Mouse (Mus musculus): ENCODE measurements around the gene Fcgr4. TPM values are rescaled to one million over a fixed set of nuclear protein-coding genes. Genes with fewer than 3 reads are reported as not detected.
"Not testable (repeated sequence)": the region's sequence is repeated elsewhere in the genome, so short reads cannot be mapped to it uniquely, and the experiment has no call there.

The Fcgr4 gene
- total and polyA plus RNA-seq, 3 experiments = 0.03 to 0.22 TPM; not detected in 1

- peaks cover 30% of the 10 kb centered on the region for H3K4me1 ChIP-seq (ENCODE audit: insufficient read depth, low read depth, low read length)
- H3K4me3 ChIP-seq (ENCODE audit: low read depth, low read length) = peak overlapping the region; percentile 66
- H3K9me3 ChIP-seq (replicated peaks) = no peaks in the 10 kb centered on the region
- ATAC-seq (ENCODE audit: extremely low read depth, insufficient number of reproducible peaks, low FRiP score, poor library complexity, severe bottlenecking) = peak; percentile 54; the same call in 1 of the 2 replicates
- TF ChIP-seq CTCF (IDR thresholded peaks at IDR 0.05; ENCODE audit: low read depth, low read length) (no peak), GATA2 (IDR thresholded peaks at IDR 0.05; ENCODE audit: borderline replicate concordance, low read depth, low read length) (no peak), POLR2AphosphoS5 (IDR thresholded peaks at IDR 0.05; ENCODE audit: insufficient replicate concordance, low read depth, low read length) (no peak), TAL1 (conservative IDR thresholded peaks at IDR 0.05; ENCODE audit: low read depth, low read length) (no peak), GATA1 (IDR thresholded peaks at IDR 0.05; ENCODE audit: borderline replicate concordance, low read length) (no peak)
- H3K36me3 ChIP-seq (replicated peaks) = no peaks in the 10 kb centered on the region
- peaks cover 12% of the 10 kb centered on the region; the same call in 1 of the 2 replicates for H3K27me3 ChIP-seq (ENCODE audit: insufficient read depth, low read length)
- DNase-seq (ENCODE audit: low spot score) = peak; percentile 62
Measured at GRCm38 (mm10) chr1:170975751-170976161, 43.0 kb upstream of the Fcgr4 start.

GRCm38 (mm10) chr1:170976447-170976846, 42.3 kb upstream of the Fcgr4 start, which contains the start of gene Fcgr2b:
TSS of gene Fcgr2b (minus strand) at chr1:170976547.
- TF ChIP-seq CTCF (IDR thresholded peaks at IDR 0.05; ENCODE audit: low read depth, low read length) (no peak), GATA1 (IDR thresholded peaks at IDR 0.05; ENCODE audit: borderline replicate concordance, low read length) (no peak), TAL1 (conservative IDR thresholded peaks at IDR 0.05; ENCODE audit: low read depth, low read length) (no peak), GATA2 (IDR thresholded peaks at IDR 0.05; ENCODE audit: borderline replicate concordance, low read depth, low read length) (no peak), POLR2AphosphoS5 (IDR thresholded peaks at IDR 0.05; ENCODE audit: insufficient replicate concordance, low read depth, low read length) (no peak)
- Histone ChIP-seq H3K4me3 (ENCODE audit: low read depth, low read length) (peak within 1 kb of the TSS; percentile 66), H3K4me1 (ENCODE audit: insufficient read depth, low read depth, low read length) (peaks cover 30% of the 10 kb centered on the region)

GRCm38 (mm10) chr1:170978601-170979000, 40.1 kb upstream of the Fcgr4 start:
- Histone ChIP-seq H3K27me3 (ENCODE audit: insufficient read depth, low read length) (peaks cover 18% of the 10 kb centered on the region; the same call in 1 of the 2 replicates), H3K4me3 (ENCODE audit: low read depth, low read length) (no peak overlapping the region), H3K4me1 (ENCODE audit: insufficient read depth, low read depth, low read length) (peaks cover 17% of the 10 kb centered on the region), H3K36me3 (replicated peaks) (no peaks in the 10 kb centered on the region), H3K9me3 (replicated peaks) (no peaks in the 10 kb centered on the region)
- no peak for ATAC-seq (ENCODE audit: extremely low read depth, insufficient number of reproducible peaks, low FRiP score, poor library complexity, severe bottlenecking)
- DNase-seq (ENCODE audit: low spot score) = no peak
- TF ChIP-seq TAL1 (conservative IDR thresholded peaks at IDR 0.05; ENCODE audit: low read depth, low read length) = no peak
- TF ChIP-seq POLR2AphosphoS5 (IDR thresholded peaks at IDR 0.05; ENCODE audit: insufficient replicate concordance, low read depth, low read length) = no peak
- TF ChIP-seq GATA1 (IDR thresholded peaks at IDR 0.05; ENCODE audit: borderline replicate concordance, low read length) = no peak
- TF ChIP-seq CTCF (IDR thresholded peaks at IDR 0.05; ENCODE audit: low read depth, low read length) = no peak
- TF ChIP-seq GATA2 (IDR thresholded peaks at IDR 0.05; ENCODE audit: borderline replicate concordance, low read depth, low read length) = no peak

More at GRCm38 (mm10) chr1:170976447-170976846, 42.3 kb upstream of the Fcgr4 start, which contains the start of gene Fcgr2b:
- Histone ChIP-seq H3K9me3 (replicated peaks) (no peaks in the 10 kb centered on the region), H3K27me3 (ENCODE audit: insufficient read depth, low read length) (peaks cover 16% of the 10 kb centered on the region; the same call in 1 of the 2 replicates), H3K36me3 (replicated peaks) (no peaks in the 10 kb centered on the region)
- ATAC-seq (ENCODE audit: extremely low read depth, insufficient number of reproducible peaks, low FRiP score, poor library complexity, severe bottlenecking) (no peak), DNase-seq (ENCODE audit: low spot score) (no peak)

- H3K4me1 ChIP-seq (ENCODE audit: insufficient read depth, low read depth, low read length); H3K4me3 ChIP-seq (ENCODE audit: low read depth, low read length); H3K36me3 ChIP-seq (replicated peaks); ATAC-seq (ENCODE audit: extremely low read depth, insufficient number of reproducible peaks, low FRiP score, poor library complexity, severe bottlenecking); DNase-seq (ENCODE audit: low spot score); H3K9me3 ChIP-seq (replicated peaks): not testable (repeated sequence)
- peaks cover 19% of the 10 kb centered on the region; the same call in 1 of the 2 replicates for H3K27me3 ChIP-seq (ENCODE audit: insufficient read depth, low read length)
Measured at GRCm38 (mm10) chr1:170981679-170982078, 37.0 kb upstream of the Fcgr4 start.

- H3K9me3 ChIP-seq (replicated peaks) = no peaks in the 10 kb centered on the region
- H3K27me3 ChIP-seq (ENCODE audit: insufficient read depth, low read length) = peaks cover 19% of the 10 kb centered on the region; the same call in 1 of the 2 replicates
- ATAC-seq (ENCODE audit: extremely low read depth, insufficient number of reproducible peaks, low FRiP score, poor library complexity, severe bottlenecking) (no peak), DNase-seq (ENCODE audit: low spot score) (no peak)
- TF ChIP-seq CTCF (IDR thresholded peaks at IDR 0.05; ENCODE audit: low read depth, low read length) = no peak
- no peak for TF ChIP-seq POLR2AphosphoS5 (IDR thresholded peaks at IDR 0.05; ENCODE audit: insufficient replicate concordance, low read depth, low read length)
- no peak for TF ChIP-seq GATA1 (IDR thresholded peaks at IDR 0.05; ENCODE audit: borderline replicate concordance, low read length)
- TF ChIP-seq TAL1 (conservative IDR thresholded peaks at IDR 0.05; ENCODE audit: low read depth, low read length) = no peak
- no peak for TF ChIP-seq GATA2 (IDR thresholded peaks at IDR 0.05; ENCODE audit: borderline replicate concordance, low read depth, low read length)
- H3K4me1 ChIP-seq (ENCODE audit: insufficient read depth, low read depth, low read length) = peaks cover 4% of the 10 kb centered on the region; the same call in 1 of the 2 replicates
- H3K4me3 ChIP-seq (ENCODE audit: low read depth, low read length) = no peak overlapping the region
- no peaks in the 10 kb centered on the region for H3K36me3 ChIP-seq (replicated peaks)
Measured at GRCm38 (mm10) chr1:170982301-170982700, 36.4 kb upstream of the Fcgr4 start.

- no peak for ATAC-seq (ENCODE audit: extremely low read depth, insufficient number of reproducible peaks, low FRiP score, poor library complexity, severe bottlenecking)
- no peaks in the 10 kb centered on the region for H3K36me3 ChIP-seq (replicated peaks)
- no peak for DNase-seq (ENCODE audit: low spot score)
- TF ChIP-seq GATA2 (IDR thresholded peaks at IDR 0.05; ENCODE audit: borderline replicate concordance, low read depth, low read length) (no peak), CTCF (IDR thresholded peaks at IDR 0.05; ENCODE audit: low read depth, low read length) (no peak), GATA1 (IDR thresholded peaks at IDR 0.05; ENCODE audit: borderline replicate concordance, low read length) (no peak), TAL1 (conservative IDR thresholded peaks at IDR 0.05; ENCODE audit: low read depth, low read length) (no peak), POLR2AphosphoS5 (IDR thresholded peaks at IDR 0.05; ENCODE audit: insufficient replicate concordance, low read depth, low read length) (no peak)
- no peak overlapping the region for H3K4me3 ChIP-seq (ENCODE audit: low read depth, low read length)
- peaks cover 12% of the 10 kb centered on the region; the same call in 1 of the 2 replicates for H3K27me3 ChIP-seq (ENCODE audit: insufficient read depth, low read length)
- no peaks in the 10 kb centered on the region for H3K9me3 ChIP-seq (replicated peaks)
- H3K4me1 ChIP-seq (ENCODE audit: insufficient read depth, low read depth, low read length) = peaks cover 4% of the 10 kb centered on the region; the same call in 1 of the 2 replicates
Measured at GRCm38 (mm10) chr1:170983066-170983465, 35.7 kb upstream of the Fcgr4 start.

Measured in G1E (cell line).